Mouse (Mus musculus) forebrain, embryonic 16.5 days (tissue): Measurements from ENCODE around the gene Rab3ip. TPM values are rescaled to one million over a fixed set of nuclear protein-coding genes. Genes with fewer than 3 reads are reported as not detected.

Experiments used
- ATAC-seq: fragments of 200-750 bp; cut with Nextera tagmentation; 2 replicates; pipeline ENCODE4 v1.8.0; 2017; ENCODE audit warnings: mild to moderate bottlenecking, moderate library complexity
- H3K27ac ChIP-seq: fragments of 300-500 bp; sonication (generic); 2 replicates; pipeline ENCODE4 v1.5.1; 2014; ENCODE audit warnings: low read length, control low read depth
- H3K27me3 ChIP-seq: fragments of 300-500 bp; sonication (generic); replicated peaks from 2 replicates; pipeline ENCODE4 v1.6.1; 2014; ENCODE audit warnings: low read length; ENCODE audit not compliant: control insufficient read depth, insufficient read depth
- H3K36me3 ChIP-seq: fragments of 300-500 bp; sonication (generic); 2 replicates; pipeline ENCODE4 v1.6.1; 2014; ENCODE audit not compliant: control insufficient read depth, insufficient read depth
- H3K4me1 ChIP-seq: fragments of 300-500 bp; sonication (generic); replicated peaks from 2 replicates; pipeline ENCODE4 v1.6.1; 2014; ENCODE audit warnings: low read length; ENCODE audit not compliant: control insufficient read depth, insufficient read depth
- H3K4me2 ChIP-seq: fragments of 300-500 bp; sonication (generic); 2 replicates; pipeline ENCODE4 v1.6.1; 2014; ENCODE audit warnings: mild to moderate bottlenecking, low read length, control low read depth
- H3K4me3 ChIP-seq: fragments of 300-500 bp; sonication (generic); replicated peaks from 2 replicates; pipeline ENCODE4 v1.5.1; 2014; ENCODE audit warnings: mild to moderate bottlenecking, low read length, control low read depth
- H3K9ac ChIP-seq: fragments of 300-500 bp; sonication (generic); replicated peaks from 2 replicates; pipeline ENCODE4 v1.6.1; 2014; ENCODE audit warnings: low read depth, low read length, control low read depth
- H3K9me3 ChIP-seq: fragments of 300-500 bp; sonication (generic); 2 replicates; pipeline ENCODE4 v1.6.1; 2016; ENCODE audit warnings: low read length; ENCODE audit not compliant: control insufficient read depth
- WGBS: fragments of 180-500 bp; shearing (Covaris S2); extraction: QIAGEN DNeasy Blood & Tissue Kit; methylation state at CpG from one replicate; pipeline ENCODE4 v1.1.7; 2014; 5-methylcytosine and 5-hydroxymethylcytosine counted together
- polyA plus RNA-seq: library from polyadenylated mRNA; unstranded; fragments of >200 nt; fragmentation: Nextera tagmentation; extraction: Ambion mirVana; gene quantifications from 2 replicates; pipeline ENCODE4 v1.2.1, GENCODE M21; 2015

The Rab3ip gene
- polyA plus RNA-seq, 1 experiment from 2014 or later, result 48.2 TPM

GRCm38 (mm10) chr10:116982526-116982925, 32.0 kb upstream of the Rab3ip start:
- ATAC-seq, result no peak
- Histone ChIP-seq H3K4me2 (no peak overlapping the region), H3K27ac (no peak overlapping the region), H3K27me3 (no peaks in the 10 kb centered on the region), H3K9me3 (no peaks in the 10 kb centered on the region), H3K4me3 (no peak overlapping the region), H3K9ac (no peak overlapping the region), H3K4me1 (0 out of 2 replicates have a peak, but pooled peaks cover 2% of the 10 kb centered on the region), H3K36me3 (no peaks in the 10 kb centered on the region)
- 85% methylated on average over 3 of the region's 4 CpGs for WGBS

DNA sequence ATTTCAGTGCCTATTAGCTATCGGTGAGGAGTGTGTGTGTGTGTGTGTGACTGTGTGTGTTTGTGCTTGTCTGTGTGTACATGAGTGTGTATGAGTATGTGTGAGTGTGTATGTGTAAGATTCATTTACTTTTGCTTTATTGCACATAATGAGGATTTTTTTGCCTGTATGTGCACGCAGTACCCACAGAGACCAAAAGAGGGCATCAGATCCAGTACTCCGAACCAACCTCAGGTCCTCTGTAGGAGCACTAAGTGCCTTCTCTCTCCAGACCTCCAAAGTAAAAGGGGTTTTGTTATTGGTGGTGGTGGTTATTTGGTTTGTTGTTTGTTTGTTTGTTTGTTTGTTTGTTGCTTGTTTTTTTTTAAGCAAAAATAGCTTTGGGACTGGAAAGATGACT, 30.3 kb upstream of the Rab3ip start:
- Histone ChIP-seq H3K4me2 (no peak overlapping the region), H3K4me3 (no peak overlapping the region), H3K9ac (no peak overlapping the region), H3K27me3 (no peaks in the 10 kb centered on the region), H3K36me3 (no peaks in the 10 kb centered on the region), H3K4me1 (no peaks in the 10 kb centered on the region), H3K9me3 (no peaks in the 10 kb centered on the region), H3K27ac (no peak overlapping the region)
- 77% methylated on average over 3 of the region's 3 CpGs for WGBS
- ATAC-seq, result no peak

GRCm38 (mm10) chr10:116980273-116980672, 29.7 kb upstream of the Rab3ip start:
- H3K27me3 ChIP-seq, result no peaks in the 10 kb centered on the region
- no peaks in the 10 kb centered on the region for H3K9me3 ChIP-seq
- no peak overlapping the region for H3K9ac ChIP-seq
- WGBS, result 89% methylated on average over 4 of the region's 4 CpGs
- H3K36me3 ChIP-seq, result no peaks in the 10 kb centered on the region
- no peak overlapping the region for H3K4me2 ChIP-seq
- H3K4me3 ChIP-seq, result no peak overlapping the region
- H3K27ac ChIP-seq, result no peak overlapping the region
- no peaks in the 10 kb centered on the region for H3K4me1 ChIP-seq
- no peak for ATAC-seq

DNA sequence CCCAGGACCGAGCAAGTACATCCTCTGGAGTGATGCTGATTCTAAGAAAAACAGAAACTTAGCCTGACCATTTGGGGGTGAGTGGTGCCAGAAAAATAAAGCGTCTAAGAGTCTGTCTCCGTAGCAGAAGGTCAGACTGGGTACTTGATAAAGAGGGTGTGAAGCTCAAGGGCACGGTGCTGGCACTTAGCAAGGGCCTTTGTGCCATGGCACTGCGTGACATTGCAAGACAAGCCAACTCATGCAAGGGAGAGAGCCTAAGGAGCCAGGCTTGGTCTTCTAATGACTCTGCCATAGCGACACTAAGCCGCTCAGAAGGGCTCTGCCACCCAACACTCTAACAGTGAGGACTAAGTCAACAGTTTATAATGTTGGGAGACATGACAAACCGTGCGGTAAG, 28.3 kb upstream of the Rab3ip start:
- Histone ChIP-seq H3K4me2 (no peak overlapping the region), H3K9me3 (no peaks in the 10 kb centered on the region), H3K4me3 (no peak overlapping the region), H3K9ac (no peak overlapping the region), H3K27ac (no peak overlapping the region), H3K27me3 (no peaks in the 10 kb centered on the region), H3K4me1 (no peaks in the 10 kb centered on the region), H3K36me3 (no peaks in the 10 kb centered on the region)
- WGBS, result 90% methylated on average over 9 of the region's 9 CpGs
- ATAC-seq, result no peak

- Histone ChIP-seq H3K27me3 (no peaks in the 10 kb centered on the region), H3K27ac (no peak overlapping the region), H3K9me3 (no peaks in the 10 kb centered on the region), H3K4me2 (no peak overlapping the region), H3K4me1 (no peaks in the 10 kb centered on the region), H3K9ac (no peak overlapping the region), H3K4me3 (no peak overlapping the region), H3K36me3 (no peaks in the 10 kb centered on the region)
- 87% methylated on average over 2 of the region's 2 CpGs for WGBS
- ATAC-seq, result no peak
Observed at GRCm38 (mm10) chr10:116977858-116978257, 27.3 kb upstream of the Rab3ip start.

DNA sequence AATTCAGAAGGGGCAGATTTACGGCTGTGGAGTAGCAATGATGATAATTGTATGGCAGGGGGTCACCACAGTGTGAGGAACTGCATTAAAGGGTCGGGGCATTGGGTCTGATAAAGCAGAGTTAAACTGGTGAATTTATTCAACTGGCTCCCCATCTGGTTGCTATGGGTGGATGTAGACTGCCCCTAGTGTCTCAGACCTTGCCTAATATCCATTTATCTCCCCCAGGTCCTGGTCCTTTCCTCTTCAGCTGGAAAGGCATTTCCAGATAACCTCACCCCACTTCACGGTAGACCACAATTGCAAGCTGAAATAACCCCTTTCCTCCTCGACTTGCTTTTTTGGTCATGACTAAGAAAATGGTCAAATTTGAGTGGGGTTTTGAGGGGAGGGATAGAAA, 26.9 kb upstream of the Rab3ip start:
- Histone ChIP-seq H3K9me3 (no peaks in the 10 kb centered on the region), H3K4me1 (no peaks in the 10 kb centered on the region), H3K27me3 (no peaks in the 10 kb centered on the region), H3K27ac (no peak overlapping the region), H3K36me3 (no peaks in the 10 kb centered on the region), H3K4me2 (no peak overlapping the region), H3K4me3 (no peak overlapping the region), H3K9ac (no peak overlapping the region)
- WGBS, result 78% methylated on average over 4 of the region's 4 CpGs
- ATAC-seq, result no peak

GRCm38 (mm10) chr10:116972509-116972908, 21.9 kb upstream of the Rab3ip start, which contains the start of gene Gm10271:
Gm10271 (minus strand) TSS chr10:116972609.
- Histone ChIP-seq H3K27me3 (no peaks in the 10 kb centered on the region), H3K36me3 (no peaks in the 10 kb centered on the region), H3K27ac (no peak within 1 kb of the TSS), H3K4me1 (no peaks in the 10 kb centered on the region), H3K9ac (no peak within 1 kb of the TSS), H3K4me3 (no peak within 1 kb of the TSS), H3K4me2 (no peak within 1 kb of the TSS), H3K9me3 (no peaks in the 10 kb centered on the region)
- WGBS, result 91% methylated on average over 6 of the region's 6 CpGs
- ATAC-seq, result no peak

GRCm38 (mm10) chr10:116968741-116969140, 18.2 kb upstream of the Rab3ip start:
- no peak overlapping the region for H3K27ac ChIP-seq
- H3K4me1 ChIP-seq, result no peaks in the 10 kb centered on the region
- no peak overlapping the region for H3K4me3 ChIP-seq
- no peaks in the 10 kb centered on the region for H3K9me3 ChIP-seq
- no peaks in the 10 kb centered on the region for H3K27me3 ChIP-seq
- no peak overlapping the region for H3K4me2 ChIP-seq
- WGBS, result 88% methylated on average over 4 of the region's 4 CpGs
- H3K36me3 ChIP-seq, result no peaks in the 10 kb centered on the region
- ATAC-seq, result no peak
- no peak overlapping the region for H3K9ac ChIP-seq

DNA sequence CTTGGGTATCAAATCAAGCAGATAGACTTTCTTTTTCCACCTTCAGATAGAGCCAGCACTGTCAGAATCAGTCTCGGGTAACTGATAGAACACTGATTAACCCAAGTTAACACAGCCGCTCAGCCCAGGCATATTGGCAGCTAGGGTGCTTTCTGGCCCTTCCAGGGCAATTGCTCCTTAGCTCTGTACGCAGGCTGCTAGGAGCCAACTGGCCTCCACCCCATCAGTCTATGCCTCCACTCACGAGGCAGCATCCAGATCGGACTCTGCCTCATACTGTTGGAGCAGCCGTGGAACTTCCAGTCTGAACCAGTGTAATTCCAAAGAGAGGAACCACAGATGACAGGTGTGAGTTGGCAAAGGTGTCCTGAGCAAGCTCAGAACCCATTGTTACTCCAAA, 15.5 kb upstream of the Rab3ip start:
- Histone ChIP-seq H3K36me3 (no peaks in the 10 kb centered on the region), H3K27ac (no peak overlapping the region), H3K9me3 (no peaks in the 10 kb centered on the region), H3K4me1 (no peaks in the 10 kb centered on the region), H3K27me3 (no peaks in the 10 kb centered on the region), H3K4me2 (no peak overlapping the region), H3K4me3 (no peak overlapping the region), H3K9ac (no peak overlapping the region)
- no peak for ATAC-seq
- WGBS, result 78% methylated on average over 6 of the region's 6 CpGs

- no peak overlapping the region for H3K4me2 ChIP-seq
- no peak for ATAC-seq
- H3K36me3 ChIP-seq, result no peaks in the 10 kb centered on the region
- H3K9ac ChIP-seq, result no peak overlapping the region
- no peak overlapping the region for H3K4me3 ChIP-seq
- no peaks in the 10 kb centered on the region for H3K9me3 ChIP-seq
- H3K27me3 ChIP-seq, result no peaks in the 10 kb centered on the region
- 79% methylated on average over 5 of the region's 5 CpGs for WGBS
- H3K4me1 ChIP-seq, result no peaks in the 10 kb centered on the region
- no peak overlapping the region for H3K27ac ChIP-seq
Observed at GRCm38 (mm10) chr10:116965297-116965696, 14.7 kb upstream of the Rab3ip start.
